Mouse (Mus musculus) thymus, postnatal 0 days (tissue): Measurements from ENCODE around the gene Cptp. TPM values are rescaled to one million over a fixed set of nuclear protein-coding genes. Genes with fewer than 3 reads are reported as not detected.

Experiments used
- DNase-seq: peaks from one replicate; pipeline ENCODE4 v3.0.0-alpha.2; 2015; ENCODE audit warnings: low spot score
- polyA plus RNA-seq: library from polyadenylated mRNA; unstranded; fragments of >200 nt; fragmentation: Nextera tagmentation; extraction: Ambion mirVana; gene quantifications from 2 replicates; pipeline ENCODE4 v1.2.1, GENCODE M21; 2015

The Cptp gene
- 9.4 and 11.4 TPM in 2 replicates for polyA plus RNA-seq

DNA sequence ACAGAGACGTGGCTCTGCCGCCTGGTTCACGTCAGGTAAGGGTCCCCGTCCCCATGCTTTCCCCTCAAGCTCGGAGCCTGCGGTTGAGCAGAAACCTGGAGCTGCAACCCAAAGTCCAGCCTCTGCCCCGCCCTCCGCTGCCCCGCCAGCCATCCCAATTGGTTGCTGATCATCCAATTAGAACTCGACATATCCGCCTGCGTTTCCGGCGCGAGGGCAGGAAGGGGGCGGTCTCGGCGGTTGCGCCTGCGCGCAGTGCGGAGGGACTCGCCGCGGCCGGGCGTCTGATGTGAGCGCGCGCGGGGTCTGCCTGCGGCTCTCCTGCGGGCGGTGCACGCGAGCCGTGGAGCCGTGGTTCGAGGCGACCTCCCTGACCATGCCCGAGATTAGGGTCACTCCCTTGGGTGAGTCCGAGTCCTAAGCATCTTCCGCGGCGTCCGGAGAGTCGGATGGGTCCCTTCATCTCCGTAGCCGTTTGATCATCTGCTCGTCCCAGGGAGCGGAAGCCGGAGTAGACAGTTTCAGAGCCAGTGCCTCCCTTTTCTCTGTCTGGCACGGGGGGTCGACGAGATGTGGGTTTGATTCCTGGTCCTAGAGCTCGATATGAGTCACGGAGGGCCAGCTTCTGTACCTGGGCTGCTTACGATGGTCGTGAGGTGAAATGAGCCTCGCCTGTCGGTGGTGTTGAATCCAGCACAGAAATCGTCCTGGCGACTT, at the start of gene Cptp, which contains the start of gene Ints11:
Gene Cptp, minus strand, starts transcription at position 124 of the 717 bp plus-strand sequence.
Gene Ints11, plus strand, starts transcription at position 230 of the 717 bp plus-strand sequence.
- peak; percentile 95 for DNase-seq

DNA sequence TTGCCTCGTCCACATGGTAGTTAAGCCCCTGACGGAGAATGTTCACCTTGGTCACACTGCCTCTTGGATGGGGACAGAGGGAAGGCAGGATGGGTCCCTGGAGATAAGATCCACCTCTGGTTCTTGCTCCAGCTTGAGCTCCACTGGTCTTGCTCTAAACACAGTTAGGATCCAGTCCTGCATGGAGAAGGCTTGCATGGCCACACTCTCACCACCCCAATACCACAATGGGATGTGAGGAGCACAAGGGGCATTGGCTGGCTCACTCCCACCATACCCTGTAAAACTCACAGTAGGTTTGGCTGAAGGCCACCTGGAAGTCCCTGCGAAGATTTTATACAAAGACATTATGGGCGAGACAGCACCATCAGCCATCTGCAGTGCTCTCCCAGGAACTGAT, 39.5 kb upstream of the Cptp start:
- DNase-seq = no peak

DNA sequence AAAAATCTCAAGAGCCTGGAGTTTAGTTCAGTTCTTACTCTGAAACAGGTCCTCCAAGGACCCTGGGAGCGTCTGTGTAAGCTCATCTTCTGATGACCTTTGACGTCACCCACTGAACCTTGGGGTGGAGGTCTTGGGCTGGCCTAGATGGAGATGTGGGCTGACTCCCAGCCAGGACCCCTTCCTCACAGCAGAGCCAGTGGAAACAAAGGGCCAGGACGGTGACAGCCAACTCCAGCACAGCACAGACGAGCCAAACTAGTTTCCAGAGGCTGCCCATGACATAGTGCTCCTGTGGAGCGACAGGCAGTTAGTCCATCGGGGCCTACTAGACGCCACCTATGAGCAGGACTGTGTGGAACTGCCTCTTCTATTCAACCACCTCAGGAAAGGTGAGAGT, 39.0 kb upstream of the Cptp start:
- DNase-seq = no peak

DNA sequence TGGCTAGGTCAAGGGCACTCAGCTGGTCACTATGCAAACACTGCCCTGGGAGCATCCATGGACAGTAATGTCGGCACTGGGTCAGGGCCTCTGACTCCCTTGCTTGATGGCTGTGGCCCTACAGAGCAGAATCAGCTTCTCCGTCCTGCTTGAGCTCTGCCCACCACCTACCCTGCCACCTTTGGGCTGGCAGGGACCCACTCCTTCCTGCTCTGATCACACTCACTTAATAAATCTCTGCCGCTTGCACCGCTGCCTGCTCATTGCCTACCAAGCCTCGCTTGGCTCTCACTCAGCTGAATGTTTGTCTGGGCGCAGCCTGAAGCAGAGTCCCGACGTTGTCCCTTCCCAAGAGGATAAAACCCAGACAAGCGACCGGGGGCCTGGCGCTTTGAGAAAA, 37.8 kb upstream of the Cptp start:
- DNase-seq = no peak

DNA sequence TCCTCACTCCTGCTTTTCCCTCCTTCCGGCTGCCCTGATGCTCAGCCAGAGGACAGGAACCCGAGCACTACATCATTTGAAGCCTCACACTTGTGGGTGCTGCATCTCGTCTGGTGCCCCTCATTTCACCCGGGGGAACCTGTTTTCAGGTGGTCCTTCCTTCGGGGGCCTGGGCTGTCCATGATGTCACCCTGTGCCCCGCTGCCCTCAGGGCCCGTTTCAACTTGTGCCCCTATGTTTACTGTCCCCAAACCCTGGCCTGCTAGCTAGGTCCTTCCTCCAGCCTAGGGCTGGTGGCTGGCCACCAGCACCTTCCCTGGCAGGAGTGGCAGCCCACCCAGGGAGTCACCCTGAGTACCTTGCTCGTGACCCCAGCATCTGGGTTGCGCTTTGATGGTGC, 36.9 kb upstream of the Cptp start:
- no peak for DNase-seq

DNA sequence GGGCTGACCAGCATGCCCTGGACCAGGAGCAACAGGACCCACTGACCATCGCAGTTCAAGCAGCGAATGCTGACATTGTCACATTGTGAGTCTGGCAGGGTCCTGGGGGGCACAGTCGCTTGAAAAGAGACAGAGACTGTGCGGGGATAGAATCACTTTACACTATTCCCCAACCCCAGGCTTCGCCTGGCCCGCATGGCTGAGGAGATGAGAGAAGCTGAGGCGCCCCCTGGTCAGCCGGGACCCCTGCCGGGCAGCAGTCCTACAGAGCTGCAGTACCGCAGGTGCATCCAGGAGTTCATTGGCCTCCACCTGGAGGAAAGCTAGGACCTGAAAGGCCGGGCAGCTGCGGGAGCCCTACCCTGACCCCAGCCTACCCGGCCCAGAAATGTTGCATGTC, 36.4 kb upstream of the Cptp start:
- DNase-seq = no peak

DNA sequence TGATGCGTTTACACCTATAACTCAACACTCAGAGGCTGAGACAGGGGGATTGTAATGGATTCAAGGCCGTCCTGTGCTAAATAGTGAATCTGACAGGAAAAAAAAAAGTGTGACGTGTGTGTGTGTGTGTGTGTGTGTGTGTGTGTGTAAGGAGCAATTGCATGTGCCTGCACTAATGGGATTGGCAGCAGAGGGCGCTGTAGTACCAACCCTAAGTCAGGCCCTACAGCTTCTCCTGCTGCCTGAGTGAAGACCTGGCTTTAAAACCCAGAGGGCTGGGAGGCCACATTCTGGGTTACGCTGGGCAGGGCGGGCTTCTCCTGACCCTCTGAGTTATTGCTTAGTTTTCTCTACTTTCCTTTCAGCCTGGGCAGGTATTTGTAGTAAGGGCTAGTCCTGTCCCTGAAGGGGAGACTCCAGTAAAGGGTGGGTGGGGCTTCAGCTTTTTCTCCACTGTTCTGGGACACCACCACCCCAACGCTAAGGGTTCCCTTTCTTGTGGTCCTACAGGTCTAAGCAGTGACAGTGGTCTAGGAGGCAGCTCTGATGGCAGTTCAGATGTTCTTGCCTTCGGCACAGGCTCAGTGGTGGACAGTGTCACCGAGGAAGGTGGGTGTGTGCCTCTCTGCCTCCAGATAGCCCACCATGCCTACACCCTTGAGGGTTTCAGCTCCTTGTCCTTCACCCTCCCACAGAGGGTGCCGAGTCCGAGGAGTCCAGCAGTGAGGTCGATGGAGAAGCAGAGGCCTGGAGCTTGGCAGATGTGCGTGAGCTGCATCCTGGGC, 35.3 kb upstream of the Cptp start:
- no peak for DNase-seq

DNA sequence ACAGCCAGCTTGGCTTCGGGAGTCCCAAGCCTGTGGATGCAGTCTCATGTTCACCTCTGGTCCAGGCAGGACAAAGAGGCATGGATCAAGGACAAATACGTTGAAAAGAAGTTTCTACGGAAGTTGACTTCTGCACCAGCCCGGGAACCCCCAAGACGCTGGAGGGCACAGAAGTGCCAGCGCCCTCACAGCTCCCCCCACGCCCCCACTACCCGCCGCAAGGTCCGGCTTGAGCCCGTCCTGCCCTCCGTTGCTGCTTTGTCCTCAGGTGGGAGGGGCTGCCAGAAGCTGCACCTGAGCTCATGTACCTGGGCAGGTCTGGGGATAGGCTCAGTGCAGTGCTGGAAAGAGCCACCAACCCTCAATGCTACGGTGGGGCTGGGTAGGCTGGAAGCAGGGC, 34.0 kb upstream of the Cptp start:
- no peak for DNase-seq

DNA sequence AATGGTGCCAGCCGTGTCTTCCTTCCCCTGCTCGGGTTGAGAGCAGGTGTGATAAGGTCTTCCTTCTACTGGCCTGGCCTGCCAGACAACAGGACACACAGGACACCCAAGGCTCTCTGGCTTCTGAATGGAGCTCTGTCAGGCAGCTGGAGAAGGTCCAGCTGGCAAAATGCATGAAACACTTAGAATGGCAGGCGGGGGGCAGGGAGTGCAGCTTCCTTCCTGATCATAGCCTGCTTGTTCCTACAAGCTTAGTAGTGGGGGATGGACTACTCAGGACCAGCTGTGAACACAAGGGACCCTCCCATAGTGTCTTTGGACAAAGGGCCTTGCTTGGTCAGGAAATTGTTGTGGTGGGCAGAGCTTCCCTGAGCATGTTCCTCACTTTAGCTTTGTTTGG, 32.0 kb upstream of the Cptp start:
- no peak for DNase-seq

DNA sequence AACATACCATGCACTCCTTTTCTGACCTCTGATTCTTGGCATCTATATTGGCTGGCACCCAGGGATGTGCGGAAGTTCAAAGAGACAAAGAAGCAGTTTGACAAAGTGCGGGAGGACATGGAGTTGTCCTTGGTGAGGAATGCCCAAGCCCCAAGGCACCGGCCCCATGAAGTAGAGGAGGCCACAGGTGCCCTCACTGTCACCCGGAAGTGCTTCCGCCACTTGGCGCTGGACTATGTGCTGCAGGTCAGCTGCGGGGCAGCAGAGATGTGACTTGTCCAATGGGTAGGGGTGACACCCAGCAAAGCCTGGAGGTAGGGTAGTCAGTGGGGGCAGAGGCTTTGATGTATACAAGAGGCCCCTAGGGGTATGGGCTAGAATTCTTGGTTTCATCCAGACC, 30.1 kb upstream of the Cptp start:
- no peak for DNase-seq

DNA sequence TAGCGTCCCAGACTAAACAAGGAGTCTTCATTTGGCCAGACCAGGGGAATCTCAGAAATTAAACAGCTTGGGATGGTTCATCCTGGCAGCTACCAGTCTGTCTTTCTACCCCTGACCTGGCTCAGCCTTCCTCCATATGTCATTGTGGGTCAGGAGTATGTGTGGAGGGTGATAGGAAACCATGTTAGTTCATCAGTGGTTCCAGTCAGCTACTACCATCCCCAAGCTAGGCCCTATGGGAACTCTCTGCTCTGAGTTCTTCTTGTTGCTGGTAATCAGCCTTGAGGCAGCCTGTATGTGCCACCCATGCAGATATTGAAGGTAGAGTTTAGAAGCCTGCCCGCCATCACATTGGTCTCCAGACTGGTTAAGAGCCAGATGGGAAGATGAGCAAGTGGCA, 29.1 kb upstream of the Cptp start:
- DNase-seq = no peak

DNA sequence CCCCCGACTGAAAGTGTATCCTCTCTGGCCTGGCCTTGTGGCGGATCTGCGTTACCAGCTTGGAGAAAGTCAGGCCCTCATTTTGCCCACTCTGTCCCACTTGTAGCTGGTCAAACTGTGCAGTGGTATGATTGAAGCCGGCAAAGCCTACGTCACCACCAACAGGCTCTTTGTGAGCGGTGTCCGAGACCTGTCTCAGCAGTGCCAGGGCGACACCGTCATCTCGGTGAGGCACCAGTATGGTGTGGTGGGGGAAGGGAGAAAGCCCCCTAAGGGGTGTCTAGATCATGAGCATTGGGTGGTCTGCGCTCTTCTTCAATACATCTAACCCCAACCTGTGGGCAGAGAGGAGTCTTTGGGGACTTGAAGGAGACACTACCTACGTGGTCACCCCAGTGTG, 27.2 kb upstream of the Cptp start:
- no peak for DNase-seq

DNA sequence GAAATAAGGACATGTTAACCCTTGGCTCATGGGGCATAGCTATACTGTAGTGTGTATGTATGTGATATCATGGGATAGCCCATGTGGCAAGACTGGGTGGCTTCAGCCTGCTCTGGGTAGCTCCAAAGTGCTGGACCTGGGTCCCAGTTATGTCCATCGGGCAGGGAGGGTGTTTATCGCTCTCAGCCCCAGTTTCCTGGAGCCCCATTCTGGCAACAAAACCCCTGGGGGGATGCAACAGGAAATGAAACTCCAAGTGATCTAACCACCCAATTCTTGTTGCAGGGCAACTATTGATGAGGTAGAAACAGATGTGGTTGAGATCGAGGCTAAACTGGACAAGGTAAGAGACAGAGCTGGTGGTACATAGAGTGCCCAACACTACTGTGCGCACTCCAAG, 26.6 kb upstream of the Cptp start:
- no peak for DNase-seq

DNA sequence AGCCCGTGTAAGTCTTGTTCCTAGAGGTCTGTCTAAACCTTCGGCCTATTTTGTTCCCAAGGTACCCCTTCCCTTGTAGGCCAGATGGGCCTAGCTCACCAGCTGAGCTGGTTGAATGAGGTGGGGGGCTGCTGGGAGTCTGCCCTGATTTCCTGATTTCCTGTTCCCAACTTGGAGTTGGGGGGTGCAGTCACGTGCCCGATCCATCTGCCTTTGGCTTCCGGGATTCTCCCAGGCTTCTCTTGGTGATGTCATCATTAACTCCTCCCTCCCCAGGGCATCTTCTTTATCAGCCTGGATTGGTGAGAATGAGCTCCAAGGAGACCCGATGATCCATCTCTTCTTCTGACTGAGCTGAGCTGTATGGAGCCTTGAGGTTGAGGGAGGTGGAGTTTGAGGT, 26.0 kb upstream of the Cptp start:
- DNase-seq = no peak

DNA sequence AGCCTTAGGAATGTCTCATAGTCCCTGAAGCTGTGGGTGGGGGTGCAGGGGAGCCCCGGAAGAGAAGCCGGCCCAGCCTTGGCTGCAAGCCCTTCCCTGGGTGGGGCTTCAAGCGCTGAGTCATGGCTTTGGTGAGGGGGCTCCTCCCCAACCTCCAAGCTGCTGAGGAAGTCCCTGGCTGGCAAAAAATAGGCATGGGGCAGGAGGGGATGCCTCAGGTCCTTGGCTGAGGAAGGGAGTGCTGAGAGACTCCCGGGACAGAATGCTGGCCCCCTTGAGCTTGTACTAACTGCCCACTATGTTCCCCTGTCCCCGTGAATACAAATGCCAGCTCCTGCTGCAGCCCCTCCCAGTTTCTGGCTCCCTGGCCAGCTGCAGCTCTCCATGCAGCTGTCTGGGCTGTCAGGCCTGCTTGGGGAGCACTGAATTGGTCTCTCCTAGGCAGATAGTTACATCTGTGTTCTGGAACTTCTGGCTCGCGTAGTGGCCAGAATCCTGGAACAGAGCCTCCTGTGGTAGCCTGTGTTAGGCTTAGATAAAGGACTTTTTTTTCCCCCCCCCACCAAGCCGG, 25.2 kb upstream of the Cptp start:
- peak; percentile 64 for DNase-seq

DNA sequence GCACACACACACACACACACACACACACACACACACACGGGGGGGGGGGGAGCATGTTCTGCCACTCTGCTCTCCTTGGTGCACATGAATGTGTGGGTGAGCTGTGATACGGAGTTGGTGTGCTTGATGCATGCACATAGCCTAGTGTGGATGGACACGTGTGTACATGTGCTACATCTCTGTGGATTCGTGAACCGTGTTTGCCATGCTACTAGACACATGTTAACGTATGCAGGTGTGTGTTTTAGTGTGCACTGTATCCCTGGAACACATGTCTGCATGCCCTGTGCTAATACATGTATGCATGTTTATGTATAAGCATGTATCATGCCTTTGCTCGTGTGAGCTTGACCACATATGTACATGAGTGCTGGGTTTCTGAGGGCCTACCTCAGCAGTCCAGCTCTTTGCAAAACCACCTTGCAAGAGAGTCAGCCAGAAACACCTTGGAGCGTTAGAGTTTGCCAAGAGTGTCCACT, 24.0 kb upstream of the Cptp start:
- DNase-seq = no peak

DNA sequence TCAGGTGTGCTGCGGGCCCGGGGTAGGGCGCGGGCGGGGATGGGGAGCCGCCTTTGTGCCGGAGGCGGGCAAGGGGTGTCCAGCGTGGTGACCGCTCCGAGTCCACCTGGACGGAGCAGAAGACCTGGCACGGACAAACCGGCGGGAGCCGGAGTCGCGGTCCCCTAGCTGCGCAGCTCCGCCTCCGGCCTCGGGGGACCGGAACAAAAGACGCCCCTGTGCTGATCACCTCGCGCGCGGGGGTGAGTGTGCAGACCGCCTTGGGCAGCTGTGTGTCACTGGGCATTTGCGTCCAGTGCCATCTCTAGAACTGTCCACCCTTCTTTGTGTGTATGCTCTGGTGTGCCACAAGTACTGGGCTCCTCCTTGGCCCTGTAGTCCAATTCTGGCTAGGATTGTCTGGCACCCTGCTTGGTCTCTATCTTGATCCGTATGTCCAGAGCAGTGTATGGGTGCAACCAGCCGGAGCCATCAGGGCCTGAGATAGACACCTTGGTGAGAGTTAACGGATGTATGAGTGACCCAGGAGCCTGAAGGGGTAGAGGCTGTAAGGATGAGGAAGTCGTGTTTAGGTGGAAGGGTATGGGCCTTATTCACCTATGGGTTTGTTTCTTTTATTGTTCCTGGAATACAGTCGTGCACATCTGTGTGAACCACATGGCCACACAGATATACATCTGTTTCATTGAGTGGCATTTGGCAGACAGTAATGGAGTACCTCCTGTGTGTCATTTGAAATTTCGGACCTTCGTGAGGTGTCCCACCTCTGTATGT, 23.4 kb upstream of the Cptp start:
- peak; percentile 29 for DNase-seq

DNA sequence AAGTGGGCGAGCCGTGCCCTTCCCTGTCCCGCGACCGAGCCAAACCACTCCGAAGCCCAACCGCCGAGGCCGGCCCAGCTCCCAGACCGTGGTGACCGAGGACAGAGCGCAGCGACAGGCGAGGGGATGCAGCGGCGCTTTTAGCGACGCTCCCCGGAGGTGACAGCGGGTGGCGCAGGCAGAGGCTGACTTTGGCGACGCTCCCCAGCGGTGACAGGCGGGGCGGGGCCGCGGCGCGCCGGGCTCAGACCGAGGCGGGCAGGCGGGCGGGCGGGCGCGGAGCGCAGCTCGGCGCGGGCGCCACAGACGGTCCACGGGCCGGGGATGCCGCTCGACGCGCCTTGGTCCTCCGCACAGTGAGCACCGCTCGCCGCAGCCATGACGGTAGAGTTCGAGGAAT, 22.8 kb upstream of the Cptp start:
- DNase-seq = peak; percentile 89

DNA sequence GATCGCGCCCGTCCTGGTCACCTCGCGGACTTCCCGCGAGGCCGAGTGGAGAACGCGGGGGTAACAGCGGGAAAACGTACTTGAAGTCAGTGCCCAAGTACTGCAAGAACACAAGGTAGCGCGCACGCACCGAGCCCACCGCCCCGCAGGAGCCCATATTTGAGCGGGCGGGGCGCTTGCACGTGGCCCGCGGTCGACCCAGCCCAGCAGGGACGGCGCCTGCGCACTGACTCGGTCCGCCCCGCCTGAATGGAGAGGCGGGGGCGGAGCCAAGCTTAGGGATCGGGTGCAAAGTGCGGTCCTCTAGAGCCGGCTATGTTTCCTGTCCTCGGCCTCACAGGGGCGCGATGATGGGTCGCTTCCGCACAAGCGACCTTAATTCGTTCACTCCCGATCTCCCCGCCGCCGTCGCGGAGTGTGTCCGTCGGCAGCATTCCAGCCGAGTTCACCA, 22.3 kb upstream of the Cptp start, which contains the start of the genes Pusl1 and Acap3:
Gene Pusl1, minus strand, starts transcription at position 231 of the 451 bp plus-strand sequence.
Gene Acap3, plus strand, starts transcription at position 272 of the 451 bp plus-strand sequence.
- peak; percentile 97 for DNase-seq

DNA sequence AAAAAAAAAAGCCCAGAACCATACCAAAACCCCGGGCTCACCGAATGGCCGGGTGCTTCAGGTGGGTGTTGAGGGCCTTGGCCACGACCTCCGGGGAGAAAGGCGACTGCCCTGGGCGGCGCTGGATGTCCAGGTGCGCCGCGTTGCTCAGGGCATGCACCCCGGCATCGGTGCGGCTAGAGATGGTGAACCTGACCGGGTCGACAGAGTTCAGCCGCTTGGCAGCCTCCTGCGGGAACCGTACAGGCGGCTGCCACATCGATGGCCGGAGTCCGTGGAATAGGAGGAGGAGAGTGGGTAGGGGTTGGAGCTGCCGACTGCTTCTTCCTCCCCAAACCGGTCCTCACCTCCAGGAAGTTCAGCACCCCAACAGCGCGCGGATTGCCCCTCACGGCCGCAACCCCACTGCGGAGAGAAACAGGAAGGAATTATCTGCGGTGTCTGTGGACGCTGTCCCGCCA, 21.8 kb upstream of the Cptp start:
- DNase-seq = no peak

DNA sequence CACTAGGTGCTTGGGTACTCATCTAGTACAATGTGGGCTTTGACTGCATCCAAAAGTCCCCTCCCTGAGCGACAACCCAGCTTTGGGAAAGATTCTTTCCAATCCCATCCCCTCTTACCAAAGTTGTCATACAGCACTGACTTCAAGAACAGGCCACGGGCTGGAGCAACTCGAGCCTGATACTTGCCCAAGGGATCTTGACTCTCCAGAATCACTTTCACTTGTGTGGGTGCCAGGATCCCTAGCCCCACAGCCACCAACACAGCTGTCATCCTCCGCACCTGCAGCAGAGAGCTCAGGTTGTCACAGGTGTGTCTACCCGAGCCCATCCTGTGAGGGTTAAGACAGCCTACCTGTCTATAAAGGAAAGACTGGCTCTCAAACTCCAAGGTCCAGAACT, 20.1 kb upstream of the Cptp start:
- DNase-seq = no peak
